Mouse (Mus musculus) c-Kit-positive CD71-positive TER-119-negative erythroid progenitor cells, embryonic 14.5 days (primary cell): ENCODE measurements around the gene Cbx7.
A peak's percentile ranks its signal among the peaks of the same experiment; 100 is the strongest.
"Not testable (repeated sequence)": the region's sequence is repeated elsewhere in the genome, so short reads cannot be mapped to it uniquely, and the experiment has no call there.

ENCODE experiments used
- DNase-seq: peaks from one replicate; pipeline ENCODE4 v3.0.0-alpha.2; 2013; ENCODE audit warnings: low read depth

The Cbx7 gene

DNA sequence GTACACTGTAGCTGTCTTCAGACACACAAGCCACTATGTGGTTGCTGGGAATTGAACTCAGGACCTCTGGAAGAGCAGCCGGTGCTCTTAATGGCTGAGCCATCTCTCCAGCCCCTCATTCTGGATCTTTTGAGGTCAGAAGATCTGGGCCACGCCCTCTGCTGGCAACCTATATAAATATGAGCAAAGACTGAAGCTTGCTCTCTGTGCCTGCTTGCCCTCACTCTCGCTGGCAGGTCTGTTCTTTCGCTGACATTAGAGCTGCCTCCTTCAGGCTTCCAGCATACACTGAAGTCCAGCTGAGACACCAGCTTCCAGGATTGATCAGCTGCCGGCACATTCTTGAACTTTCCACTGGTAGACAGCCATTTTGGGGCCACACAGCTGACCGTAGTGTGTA, 23.2 kb downstream of the Cbx7 start:
- no peak for DNase-seq

DNA sequence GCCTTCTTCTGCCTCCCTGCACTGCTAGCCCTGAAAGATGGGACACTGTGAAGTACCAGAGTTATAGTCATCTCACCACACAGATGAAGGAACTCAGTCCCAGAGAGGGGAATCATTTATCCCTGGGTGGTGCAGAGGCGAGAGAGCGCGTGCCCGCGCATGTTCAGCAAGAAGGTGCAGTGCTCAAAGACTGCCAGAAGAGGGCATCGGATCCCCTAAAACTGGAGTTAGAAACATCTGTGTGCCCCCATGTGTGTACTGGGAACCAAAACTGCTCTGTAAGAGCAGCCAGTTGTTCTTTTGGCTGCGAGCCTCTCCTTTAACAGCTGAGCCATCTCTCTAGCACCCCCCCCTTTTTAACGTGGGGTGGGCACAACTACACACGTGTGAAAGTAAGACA, 24.1 kb downstream of the Cbx7 start:
- no peak for DNase-seq

GRCm38 (mm10) chr15:79946022-79946421, 24.9 kb downstream of the Cbx7 start:
- peak; percentile 81 for DNase-seq

- DNase-seq, result no peak
Measured at GRCm38 (mm10) chr15:79944948-79945347, 26.0 kb downstream of the Cbx7 start.

GRCm38 (mm10) chr15:79943584-79943983, 27.3 kb downstream of the Cbx7 start:
- DNase-seq, result no peak

- no peak for DNase-seq
Measured at GRCm38 (mm10) chr15:79942541-79942940, 28.4 kb downstream of the Cbx7 start.

GRCm38 (mm10) chr15:79940932-79941331, 30.0 kb downstream of the Cbx7 start:
- peak; percentile 44 for DNase-seq

- no peak for DNase-seq
Measured at GRCm38 (mm10) chr15:79939913-79940312, 31.0 kb downstream of the Cbx7 start.

- not testable (repeated sequence) for DNase-seq
Measured at GRCm38 (mm10) chr15:79939501-79939900, 31.4 kb downstream of the Cbx7 start.

GRCm38 (mm10) chr15:79939020-79939419, 31.9 kb downstream of the Cbx7 start:
- no peak for DNase-seq

DNA sequence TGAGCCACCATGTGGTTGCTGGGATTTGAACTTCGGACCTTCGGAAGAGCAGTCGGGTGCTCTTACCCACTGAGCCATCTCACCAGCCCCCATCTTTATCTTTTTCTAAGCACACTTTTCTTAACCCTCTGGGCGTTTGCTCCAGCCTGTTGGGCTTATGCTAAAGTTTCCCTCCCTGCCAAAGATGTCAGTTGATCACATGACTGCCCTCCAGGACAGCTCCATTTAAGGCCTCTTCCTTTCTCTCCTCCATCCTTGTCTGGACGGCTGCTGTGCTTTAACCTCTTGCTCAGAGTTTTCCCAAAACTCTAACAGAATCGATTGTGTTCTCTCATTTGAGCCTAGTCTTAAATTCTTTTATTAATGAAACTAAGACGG, 34.6 kb downstream of the Cbx7 start:
- no peak for DNase-seq

GRCm38 (mm10) chr15:79935654-79936373, 35.1 kb downstream of the Cbx7 start:
- DNase-seq, result no peak

DNA sequence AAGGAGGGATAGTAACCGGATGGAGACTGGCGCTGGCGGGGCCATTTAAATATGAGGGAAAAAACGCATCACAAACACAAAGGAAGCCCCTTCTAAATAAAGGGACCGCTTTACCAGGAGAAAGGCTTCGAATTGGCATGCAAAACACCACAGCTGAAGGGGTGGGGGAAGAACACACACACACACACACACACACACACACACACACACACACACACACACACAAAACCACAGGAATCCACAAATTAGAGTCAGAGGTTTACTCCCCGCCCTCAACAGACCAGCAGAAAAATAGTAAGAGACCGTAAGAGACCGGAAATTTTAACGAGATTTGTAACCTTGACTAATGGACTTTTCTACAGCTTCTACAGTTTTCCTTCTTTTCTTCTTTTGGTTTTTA, 36.1 kb downstream of the Cbx7 start:
- DNase-seq, result no peak

DNA sequence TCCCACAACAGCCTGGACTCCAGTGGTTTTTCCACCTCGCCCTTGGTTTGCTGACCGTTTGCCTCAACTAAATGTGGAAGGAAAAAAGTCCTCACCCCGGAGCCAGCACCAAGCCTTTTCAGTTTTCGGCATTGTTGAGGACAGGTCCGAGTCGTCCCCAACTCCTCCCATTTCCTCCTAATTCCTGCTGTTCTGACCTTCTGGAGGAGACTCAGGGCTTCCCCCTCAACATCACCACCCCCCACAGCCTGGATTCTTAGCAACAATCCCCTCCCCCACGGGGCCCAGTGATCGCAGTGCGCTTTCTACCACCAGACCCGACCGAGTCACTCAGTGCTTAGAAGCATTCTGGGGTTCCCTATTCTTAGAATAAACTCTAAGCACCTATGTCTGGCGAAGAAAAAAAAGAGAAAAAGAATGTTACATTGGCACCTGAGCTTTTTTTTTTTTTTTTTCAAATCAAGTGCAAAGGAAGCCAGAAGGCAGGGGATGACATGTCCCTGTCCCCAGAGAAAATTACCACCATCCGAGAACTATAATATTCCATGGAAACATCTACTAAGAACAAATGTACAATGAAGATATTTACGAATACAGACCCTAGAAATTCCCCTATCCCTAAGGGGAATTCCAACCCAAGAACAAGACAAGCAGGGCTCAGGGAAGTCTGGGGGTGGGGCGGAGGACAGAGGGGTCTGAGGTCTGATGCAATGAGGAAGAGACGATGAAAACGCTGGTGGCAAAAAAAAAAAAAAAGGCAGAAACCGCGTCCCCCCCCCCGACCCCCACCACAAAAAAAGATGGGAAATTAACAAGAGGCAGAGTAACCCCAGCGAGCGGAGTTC, 37.0 kb downstream of the Cbx7 start:
- DNase-seq, result no peak

DNA sequence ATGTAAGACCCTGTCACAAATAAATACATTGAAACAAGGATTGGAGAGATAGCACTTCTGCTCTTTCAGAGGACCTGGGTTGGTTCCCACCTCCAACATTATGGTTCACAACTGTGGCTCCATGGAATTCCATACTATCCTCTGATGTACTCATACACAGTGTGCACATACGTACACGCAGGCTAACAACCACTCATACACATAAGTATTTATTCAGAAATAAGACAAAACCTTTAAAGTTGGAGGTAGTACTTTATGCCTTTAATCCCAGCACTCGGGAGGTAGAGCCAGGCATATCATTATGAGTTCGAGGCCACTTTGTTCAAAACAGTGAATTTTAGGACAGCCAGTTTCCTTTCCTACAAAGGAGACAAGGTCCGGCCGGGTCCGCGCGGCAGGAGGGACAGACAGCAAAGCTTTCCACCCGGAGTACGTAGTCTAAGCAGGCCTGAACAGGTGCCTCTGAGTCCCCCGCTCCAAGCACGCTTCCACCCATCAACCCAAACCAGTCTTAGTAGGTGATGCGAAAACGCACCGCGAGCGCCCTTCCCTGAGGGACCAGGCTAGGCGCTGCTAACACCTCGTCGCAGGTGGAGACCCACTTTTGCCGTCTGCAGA, 37.8 kb downstream of the Cbx7 start:
- DNase-seq, result no peak

GRCm38 (mm10) chr15:79932323-79932987, 38.5 kb downstream of the Cbx7 start:
- peak; percentile 68 for DNase-seq

- no peak for DNase-seq
Measured at GRCm38 (mm10) chr15:79931496-79932141, 39.3 kb downstream of the Cbx7 start.

- no peak for DNase-seq
Measured at GRCm38 (mm10) chr15:79929734-79930133, 41.2 kb downstream of the Cbx7 start.

DNA sequence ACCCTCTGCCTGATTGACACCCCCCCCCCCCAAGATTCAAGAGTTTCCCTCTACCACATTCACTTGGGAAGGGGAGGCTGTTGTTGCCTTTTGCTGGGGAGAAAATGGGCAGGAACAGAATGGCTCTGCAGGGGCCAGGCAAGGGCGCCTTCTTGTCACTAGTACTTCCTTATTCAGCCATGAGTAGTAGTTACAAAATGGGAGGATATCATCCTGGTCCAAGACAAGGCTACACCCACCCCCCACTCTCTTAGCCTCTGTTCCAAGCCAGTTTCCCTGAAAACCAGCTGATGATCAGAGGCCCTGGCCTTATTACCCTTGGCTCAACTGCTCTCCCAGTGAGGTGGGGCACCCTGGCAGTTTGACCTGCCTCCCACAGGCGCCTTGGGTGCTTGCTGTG, 42.2 kb downstream of the Cbx7 start:
- DNase-seq, result no peak

DNA sequence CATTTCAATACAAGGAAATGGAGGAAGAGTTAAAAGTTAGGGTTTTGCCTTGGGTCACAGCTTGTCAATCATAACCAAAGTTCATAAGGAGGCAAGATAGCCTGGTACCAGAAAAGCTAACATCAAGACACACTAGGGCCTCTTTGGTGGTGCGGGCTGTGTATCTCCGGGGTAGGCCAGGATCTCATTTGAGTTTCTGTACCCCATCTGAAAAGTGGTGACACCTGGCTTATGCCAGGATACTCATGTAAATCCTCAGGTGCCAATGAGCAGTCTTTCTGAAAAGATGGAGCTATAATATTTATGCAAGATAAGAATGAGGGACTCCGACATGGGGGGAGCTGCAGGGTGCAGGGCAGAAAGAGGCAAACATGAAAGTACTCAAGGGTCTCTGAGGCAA, 42.6 kb downstream of the Cbx7 start:
- DNase-seq, result no peak

- DNase-seq, result peak; percentile 92
Measured at GRCm38 (mm10) chr15:79927637-79928122, 43.2 kb downstream of the Cbx7 start.
